Mouse (Mus musculus): ENCODE data around the gene Rtn4.
"Not testable (repeated sequence)": the region's sequence is repeated elsewhere in the genome, so short reads cannot be mapped to it uniquely, and the experiment has no call there.

The Rtn4 gene

DNA sequence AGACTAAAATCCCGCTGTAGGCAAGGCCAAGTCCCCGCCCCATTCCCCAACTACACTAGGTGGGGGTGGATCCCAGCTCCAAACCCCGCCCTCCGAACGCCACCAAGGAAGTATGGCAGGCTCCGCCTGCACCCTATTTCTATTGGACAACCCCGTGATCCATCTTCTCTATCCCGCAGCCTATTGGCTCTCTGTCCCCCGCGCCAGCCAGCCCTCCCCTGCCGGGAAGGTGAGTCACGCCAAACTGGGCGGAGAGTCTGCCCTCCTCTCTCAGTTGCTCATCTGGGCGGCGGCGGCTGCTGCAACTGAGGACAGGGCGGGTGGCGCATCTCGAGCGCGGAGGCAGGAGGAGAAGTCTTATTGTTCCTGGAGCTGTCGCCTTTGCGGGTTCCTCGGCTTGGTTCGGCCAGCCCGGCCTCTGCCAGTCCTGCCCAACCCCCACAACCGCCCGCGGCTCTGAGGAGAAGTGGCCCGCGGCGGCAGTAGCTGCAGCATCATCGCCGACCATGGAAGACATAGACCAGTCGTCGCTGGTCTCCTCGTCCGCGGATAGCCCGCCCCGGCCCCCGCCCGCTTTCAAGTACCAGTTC is at the start of gene Rtn4:
Gene Rtn4, plus strand, starts transcription at position 265 of the 590 bp plus-strand sequence.
- peak; percentile 99 for DNase-seq (ENCODE audit: low spot score)

DNA sequence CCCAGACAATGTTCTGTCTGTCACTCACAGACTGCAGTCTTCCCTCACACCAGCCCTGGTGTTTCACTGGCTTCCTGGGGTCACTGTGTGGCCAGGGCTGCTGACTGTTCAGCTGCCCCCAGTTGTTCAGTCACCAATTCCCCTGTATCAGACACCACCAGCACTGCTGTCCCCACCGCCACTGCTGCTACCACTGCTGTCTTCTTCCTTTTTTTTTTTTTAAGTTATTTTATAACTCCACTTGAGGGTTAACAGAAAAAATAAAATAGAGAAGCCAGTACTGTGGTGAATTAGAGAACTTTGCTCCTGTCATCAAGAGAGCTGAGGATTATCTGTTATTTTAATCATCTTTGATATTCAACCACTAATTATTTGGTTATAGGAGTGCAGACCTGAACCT is 48.3 kb upstream of the Rtn4 start:
- no peak for DNase-seq (ENCODE audit: low spot score)

DNA sequence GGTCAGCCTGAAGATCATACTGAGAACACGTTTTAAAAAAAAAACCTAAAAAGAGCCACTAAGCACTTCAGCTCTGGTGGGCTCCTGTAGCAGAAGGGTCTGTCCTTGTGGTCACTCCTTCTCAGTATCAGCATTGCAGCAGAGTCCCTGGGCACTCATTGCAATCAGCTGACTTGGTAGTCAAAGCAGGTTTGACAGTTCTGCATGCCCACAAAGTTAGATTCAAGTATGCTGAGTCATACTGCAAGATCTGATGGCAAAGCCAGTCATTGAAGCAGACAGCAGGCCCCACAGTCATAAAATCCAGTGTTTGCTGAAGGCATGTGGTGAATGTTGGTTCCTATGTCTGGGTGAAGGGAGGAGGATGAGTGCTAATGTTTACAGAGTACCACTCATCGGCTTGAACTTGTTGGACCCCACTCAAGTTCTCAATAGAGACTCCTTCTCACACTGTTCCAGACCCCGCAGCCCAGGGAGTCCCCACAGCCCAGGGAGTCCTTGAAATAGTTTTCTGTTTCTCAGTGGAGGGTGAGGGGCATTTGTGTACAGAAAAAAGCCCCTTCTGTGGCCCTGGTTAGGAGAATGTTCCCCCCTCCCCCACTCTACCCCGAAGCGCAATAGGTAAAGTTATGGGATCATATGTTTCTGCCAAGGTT is 47.2 kb upstream of the Rtn4 start:
- DNase-seq (ENCODE audit: low spot score): no peak

DNA sequence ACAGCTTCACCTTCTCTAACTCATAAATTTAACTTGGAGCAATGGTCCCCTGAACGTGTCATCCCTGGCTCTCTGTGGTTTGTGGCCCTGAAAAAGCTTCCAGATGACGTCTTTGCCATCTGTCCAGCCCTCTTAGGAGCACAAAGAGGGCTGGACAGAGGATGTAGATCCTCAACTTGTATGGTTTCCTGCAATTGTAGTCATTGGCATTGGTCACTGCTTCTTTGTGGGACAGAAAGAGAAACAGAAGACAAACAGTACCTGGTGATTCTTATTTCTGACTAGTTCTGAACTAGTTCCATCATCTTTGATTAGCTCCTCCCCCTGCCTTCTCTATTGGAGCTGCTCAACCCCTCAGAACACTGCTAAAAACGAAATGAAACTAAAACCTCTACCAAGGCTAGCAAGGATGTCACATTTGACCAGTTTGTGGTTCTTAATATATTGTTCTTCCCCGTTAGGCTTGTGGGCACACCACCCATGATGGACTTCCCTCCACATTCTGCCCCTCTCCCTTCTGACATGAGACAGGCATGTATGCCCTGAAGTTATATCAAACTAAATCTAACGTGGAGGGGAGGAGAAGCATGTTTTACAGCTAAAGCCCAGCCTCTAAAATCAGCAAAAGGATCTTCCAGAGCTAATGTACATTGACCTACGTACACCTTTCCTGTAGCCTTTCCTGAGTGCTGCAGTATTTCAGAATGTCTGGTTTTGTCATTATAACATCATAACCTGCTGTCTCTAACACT is 45.0 kb upstream of the Rtn4 start:
- no peak for DNase-seq (ENCODE audit: low spot score)

DNA sequence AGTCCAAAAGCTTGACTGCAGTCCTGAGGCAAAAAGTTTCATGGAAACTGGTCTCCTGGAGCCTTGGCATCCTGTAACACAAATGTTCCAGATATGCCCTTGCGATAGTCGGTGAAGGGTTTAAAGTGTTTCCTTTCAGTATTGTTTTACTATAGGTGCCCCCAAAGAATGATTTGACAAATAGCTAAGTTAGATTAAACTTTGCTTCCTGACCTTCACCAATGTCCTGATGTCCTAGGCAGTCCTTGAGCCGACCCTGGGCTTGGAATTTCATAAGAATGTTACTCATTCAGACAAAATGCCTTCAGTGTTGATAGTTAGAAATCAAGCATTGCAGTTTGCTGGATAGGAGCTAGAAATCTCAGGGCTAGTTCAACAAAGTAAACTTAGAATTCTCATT is 37.4 kb upstream of the Rtn4 start:
- not testable (repeated sequence) for DNase-seq (ENCODE audit: low spot score)

DNA sequence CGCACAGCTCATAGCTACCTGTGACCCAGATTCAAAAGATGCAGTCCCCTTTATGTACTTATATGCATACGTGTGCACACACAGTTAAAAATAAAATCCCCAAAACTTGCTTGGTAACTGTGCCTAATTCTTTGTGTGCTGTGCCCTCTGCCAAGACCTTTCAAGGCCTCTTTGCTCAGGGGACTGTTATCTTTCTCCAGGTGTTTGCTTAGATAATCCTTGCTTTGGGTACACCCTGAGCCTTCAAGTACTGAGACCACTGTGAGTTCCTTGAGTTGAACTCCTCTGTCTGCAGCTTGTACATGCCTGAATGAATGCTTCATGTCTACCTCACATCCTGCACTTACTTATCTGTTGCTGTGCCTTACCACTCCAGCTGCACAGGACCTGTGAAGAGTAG is 32.0 kb upstream of the Rtn4 start:
- no peak for DNase-seq (ENCODE audit: low spot score)

DNA sequence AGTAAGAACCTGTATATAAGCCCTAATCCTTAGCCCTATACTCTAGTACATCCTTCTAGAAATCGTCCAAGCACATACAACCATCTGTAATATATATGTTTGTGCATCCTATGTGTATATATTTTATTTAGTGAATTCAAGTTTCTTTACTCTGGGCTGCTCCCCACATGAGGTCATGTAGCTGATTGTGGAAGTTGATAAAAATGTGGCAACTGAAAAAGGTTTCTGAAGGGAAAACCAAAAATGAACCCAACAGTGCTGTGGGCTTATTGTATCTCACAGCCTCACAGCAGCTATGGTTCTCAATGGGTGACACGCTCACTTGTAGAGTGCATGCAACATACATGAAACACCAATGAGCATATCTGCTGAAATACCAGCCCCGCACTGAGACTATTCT is 25.1 kb upstream of the Rtn4 start:
- DNase-seq (ENCODE audit: low spot score): no peak

DNA sequence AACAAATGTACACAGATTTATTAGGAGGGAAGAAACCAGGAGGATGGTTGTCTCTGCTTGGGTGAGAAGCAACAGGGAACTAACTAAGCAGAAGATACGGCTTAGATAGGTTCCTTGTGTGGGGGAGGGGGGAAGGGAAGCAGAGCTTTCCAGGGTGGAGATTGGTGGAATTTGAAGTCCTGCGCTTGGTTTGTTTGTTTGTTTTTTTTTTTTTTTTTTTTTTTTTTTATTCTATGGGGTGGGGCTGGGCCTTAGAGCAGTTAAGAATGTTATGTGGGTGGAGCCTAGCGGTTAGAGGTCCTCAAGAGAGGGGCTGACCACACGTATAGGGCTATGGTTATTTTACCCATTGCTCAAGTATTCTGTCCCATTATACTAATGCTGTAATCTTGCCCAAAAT is 23.0 kb upstream of the Rtn4 start:
- DNase-seq (ENCODE audit: low spot score): no peak

DNA sequence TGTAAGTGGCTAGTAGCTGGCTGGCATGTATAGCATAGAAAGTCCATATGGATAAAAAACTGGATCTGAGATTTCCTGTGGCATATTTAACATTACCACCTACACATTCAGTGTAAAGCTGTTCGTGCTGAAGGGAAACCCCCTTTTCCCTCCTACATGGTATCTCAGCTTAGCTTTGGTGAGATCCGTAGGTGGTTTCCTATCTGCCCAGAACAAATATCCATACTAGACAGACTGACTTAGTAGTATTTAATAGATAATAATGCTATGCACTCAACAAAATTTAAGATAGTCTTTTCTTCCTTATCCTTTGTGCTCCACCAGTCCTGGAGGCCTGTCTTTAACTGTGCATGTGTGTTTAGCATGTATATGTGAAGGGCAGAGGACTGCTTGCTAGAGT is 19.4 kb upstream of the Rtn4 start:
- DNase-seq (ENCODE audit: low spot score): no peak

DNA sequence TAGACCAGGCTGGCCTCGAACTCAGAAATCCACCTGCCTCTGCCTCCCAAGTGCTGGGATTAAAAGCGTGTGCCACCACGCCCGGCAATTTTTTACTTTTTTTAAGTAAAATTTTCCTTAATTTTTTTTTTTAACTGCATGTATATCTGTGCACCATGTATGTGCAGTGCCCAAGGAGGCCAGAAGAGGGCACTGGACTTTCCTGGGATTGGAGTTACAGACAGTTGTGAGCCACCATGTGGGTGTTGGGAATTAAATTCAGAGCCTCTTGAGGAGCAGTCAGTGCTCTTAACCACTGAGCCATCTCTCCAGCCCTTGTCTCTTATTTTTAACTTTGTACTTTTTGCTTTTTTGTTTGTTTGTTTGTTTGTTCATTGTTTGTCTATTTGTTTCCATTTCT is 16.0 kb upstream of the Rtn4 start:
- DNase-seq (ENCODE audit: low spot score): no peak

DNA sequence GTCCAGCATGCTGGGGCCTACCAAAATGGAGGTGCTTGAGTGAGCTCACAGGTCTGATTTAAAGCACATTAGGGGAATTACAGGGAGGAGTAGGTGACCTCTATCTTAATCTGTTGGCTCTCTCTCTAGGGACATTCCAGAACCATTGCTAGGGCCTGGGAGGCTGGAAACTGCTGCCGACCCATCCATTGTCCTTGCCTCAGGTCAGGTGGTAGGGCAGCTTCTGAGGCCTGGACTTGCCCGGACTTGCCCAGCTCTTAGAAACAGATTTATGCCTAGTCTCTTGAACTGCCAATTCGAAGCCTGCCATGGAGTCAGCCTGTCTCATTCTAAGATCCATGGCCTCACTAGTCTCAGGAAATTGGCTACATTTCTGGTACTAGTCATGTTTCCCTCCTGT is 12.8 kb upstream of the Rtn4 start:
- peak; percentile 3 for DNase-seq (ENCODE audit: low spot score)

DNA sequence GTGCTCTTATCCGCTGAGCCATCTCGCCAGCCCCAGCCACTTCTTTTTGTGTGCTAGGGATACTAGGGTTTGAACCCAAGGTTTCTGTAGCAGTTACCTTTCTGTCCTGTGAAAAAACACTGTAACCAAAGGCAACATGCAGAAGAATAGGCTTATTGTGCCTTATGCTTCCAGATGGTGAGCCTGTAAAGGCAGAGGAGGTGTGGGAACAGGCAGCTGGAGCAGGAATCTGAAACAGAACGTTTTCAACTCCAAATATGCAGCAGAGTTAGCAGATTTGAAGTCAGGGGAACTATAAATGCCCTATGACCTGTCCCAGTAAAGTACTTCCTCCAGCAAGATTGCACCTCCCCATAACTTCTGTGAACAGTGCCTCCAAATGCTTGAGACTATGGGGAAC is 12.0 kb upstream of the Rtn4 start:
- DNase-seq (ENCODE audit: low spot score): no peak

DNA sequence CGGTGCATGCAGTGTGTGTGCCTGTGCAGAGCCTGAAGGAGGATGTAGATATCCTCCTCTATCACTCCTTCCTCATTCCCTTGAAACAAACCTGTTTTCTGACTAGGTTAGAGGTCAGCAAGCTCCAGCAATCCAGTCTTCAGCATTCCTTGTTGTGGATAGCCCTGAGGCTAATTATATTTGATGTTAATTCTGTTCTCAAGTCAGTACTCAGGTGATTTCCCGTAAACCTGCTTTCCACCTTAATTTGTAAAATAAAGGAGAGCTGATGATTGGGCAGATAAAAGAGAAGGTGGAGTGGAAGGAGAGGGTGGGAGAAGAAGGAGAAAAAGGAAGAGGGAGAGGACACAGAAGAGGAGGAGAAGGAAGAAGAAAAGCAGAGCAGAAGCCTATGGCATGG is 8.5 kb upstream of the Rtn4 start:
- DNase-seq (ENCODE audit: low spot score): no peak

DNA sequence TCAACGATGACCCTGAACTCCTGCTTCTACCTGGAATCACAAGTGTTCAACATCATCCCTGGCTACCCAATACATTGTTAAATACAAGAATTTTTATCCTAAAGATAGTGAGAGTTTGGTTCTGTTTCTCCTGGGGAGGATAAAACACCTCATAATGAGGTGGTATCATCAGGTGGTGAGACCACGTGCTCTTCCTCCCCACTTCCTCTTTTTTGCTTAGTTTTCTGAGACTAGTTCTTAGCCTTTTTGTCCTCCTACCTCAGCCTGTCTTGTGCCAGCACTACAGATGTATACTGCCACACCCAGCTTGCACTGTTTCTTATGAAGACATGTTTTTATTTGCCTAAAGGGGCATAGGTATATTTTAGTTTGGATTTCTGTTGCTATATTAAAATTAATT is 6.6 kb upstream of the Rtn4 start:
- DNase-seq (ENCODE audit: low spot score): no peak

DNA sequence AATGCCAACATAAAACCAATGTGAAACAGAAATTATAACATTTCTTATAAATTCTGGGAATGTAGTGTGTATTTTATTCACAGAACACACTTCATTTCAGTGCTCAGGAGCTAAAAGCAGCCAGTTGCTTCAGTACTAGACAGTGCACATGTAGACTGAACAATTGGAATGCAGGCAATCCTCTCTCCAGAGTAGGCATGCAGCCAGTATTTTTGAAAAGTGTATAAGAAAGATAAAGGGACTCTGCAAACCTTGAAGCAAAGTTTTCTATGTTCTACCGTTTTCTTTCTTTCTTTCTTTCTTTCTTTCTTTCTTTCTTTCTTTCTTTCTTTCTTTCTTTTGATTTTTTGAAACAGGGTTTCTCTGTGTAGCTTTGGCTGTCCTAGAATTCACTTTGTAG is 1.2 kb upstream of the Rtn4 start:
- DNase-seq (ENCODE audit: low spot score): no peak

DNA sequence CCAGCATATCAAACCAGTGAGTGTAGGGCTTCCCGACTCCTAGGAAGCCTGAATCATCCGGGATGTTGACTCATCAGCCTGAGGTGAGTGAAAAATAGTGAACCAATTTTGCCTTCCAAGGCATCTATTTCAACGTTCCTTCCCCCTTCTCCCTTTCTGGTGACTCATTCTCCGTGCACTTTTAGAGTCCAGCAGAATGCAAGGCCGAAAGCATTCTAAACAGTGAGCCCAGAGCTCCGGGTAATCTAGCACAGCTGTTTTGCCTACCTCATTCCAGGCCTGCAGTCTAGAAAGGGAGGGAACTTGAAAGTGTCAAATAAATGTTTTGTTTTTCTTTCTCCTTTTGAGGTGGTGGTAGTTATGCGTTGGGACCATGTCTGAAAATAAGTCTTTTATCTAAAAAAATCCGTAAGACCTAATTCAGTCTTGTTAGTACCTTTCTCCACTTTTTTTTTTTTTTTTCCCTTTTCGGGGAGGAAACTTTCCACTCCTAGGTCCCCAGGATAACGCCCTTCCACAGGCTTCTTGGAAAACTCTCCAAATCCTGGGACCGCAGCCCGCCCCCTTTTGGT is 550 bp upstream of the Rtn4 start:
- peak; percentile 40 for DNase-seq (ENCODE audit: low spot score)

DNA sequence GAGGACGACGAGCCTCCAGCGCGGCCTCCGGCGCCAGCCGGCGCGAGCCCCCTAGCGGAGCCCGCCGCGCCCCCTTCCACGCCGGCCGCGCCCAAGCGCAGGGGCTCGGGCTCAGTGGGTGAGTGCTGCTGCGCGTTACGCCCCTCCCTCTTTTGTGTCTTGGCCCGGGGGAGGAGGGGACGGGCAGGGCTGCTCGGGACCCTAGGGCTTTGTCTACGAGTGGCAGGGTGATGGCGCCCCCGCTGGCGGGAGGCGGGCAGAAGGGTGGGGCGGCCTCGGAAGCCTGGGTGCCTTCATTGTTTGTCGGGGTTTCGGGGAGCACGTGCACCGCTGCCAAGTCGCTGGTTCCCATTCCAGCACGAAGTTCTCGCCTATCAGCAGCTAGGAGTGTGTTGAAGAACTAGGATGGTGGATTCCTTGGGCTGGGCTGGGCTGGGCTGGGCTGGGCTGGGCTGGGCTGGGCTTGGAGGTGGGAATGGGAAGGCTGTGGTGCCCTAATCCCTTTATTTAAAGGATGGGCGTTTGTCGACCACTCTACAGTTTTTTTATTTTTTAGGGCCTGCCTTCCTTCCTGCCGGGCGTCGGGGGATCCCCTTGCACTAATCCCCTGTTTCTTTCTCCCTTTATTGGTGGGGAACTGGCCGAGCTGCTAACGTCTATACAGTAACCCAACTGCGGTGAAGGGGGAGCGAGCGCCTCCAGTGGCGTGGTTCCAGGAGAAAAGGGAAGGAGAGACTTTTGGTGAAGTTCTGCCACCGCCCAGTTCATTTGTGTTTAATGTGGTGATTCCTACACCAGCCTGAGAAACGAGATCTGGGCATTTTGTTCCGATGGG is 1.0 kb downstream of the Rtn4 start:
- peak; percentile 92 for DNase-seq (ENCODE audit: low spot score)

DNA sequence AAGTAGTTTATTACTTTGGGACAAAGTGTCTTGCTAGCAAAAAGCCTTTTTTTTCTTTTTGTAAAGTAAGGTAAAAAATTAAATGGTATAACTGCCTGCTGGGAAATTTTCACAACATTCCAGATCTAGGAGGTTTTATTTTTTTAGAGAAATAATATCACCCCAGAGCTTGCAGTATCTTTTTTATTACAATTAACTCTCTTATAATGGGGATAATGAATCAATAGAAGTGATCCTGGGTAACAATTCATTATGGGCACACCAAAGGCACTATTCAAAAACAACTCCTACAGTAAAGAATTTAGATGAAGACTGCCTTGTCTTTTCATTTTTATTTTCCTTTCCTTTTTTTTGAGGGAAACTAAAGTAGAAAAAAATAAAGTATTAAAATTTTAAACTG is 2.0 kb downstream of the Rtn4 start:
- DNase-seq (ENCODE audit: low spot score): no peak

DNA sequence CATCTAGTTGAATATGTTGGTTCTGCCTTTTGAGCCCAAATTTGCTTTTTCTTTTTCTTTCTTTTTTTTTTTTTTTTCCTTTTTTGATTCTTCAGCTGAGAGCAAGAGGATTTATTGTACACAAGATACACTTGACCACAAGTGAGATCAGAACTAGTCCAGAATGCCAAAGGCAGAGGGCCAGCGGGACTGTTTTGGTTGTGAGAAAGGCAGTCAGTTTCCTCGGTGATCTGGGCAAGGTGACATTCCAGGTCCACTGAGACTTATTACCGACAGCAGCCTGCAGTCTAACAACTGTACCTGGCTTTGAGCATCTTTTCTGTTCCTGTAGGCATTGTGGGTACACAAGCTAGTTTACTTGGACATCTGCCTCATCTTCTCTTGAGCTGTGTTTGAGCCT is 10.0 kb downstream of the Rtn4 start:
- no peak for DNase-seq (ENCODE audit: low spot score)

DNA sequence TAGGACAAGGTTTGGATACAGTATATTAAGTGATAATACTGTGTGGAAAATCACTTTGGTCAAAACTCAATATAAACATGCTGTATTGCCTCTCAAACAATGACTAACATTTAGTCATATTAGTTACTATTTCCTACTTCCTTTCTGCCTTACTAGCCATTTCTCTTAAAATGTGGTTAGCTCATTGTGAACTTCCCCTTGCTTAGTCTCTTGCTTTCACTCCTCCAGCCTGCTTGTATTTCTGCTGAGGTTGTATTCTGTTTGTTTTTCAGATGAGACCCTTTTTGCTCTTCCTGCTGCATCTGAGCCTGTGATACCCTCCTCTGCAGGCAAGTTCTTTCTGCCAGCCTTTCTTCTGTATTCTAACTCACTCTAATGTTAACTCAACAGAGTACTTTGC is 12.5 kb downstream of the Rtn4 start:
- DNase-seq (ENCODE audit: low spot score): no peak

DNA sequence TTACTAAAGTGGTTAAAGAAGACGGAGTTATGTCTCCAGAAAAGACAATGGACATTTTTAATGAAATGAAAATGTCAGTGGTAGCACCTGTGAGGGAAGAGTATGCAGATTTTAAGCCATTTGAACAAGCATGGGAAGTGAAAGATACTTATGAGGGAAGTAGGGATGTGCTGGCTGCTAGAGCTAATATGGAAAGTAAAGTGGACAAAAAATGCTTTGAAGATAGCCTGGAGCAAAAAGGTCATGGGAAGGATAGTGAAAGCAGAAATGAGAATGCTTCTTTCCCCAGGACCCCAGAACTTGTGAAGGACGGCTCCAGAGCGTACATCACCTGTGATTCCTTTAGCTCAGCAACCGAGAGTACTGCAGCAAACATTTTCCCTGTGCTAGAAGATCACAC is 14.1 kb downstream of the Rtn4 start:
- DNase-seq (ENCODE audit: low spot score): no peak

DNA sequence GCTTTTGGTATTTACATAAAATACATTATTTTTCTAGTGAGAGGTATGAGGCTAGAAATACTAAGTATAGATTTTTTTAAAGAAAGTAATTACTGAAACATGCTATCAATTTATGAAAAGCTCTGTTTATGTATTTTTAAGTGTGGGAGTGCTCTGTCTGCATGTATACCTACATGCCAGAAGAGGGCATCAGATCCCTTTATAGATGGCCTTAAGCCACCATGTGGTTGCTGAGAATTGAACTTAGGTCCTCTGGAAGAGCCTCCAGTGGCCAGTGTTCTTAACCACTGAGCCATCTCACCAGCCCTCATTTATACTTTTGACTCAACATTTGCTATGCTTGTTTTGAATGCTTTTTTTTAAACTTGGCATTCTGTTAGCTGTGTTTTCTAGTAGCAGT is 16.8 kb downstream of the Rtn4 start:
- no peak for DNase-seq (ENCODE audit: low spot score)
